Mouse (Mus musculus) heart, adult 2 months (tissue): Measurements from ENCODE around the gene Slc46a3. TPM values are rescaled to one million over a fixed set of nuclear protein-coding genes. Genes with fewer than 3 reads are reported as not detected.
A peak's percentile ranks its signal among the peaks of the same experiment; 100 is the strongest.

Source experiments
- DNase-seq, 2 experiments: peaks; one replicate each; pipeline ENCODE4 v3.0.0; 2021
- H3K27ac ChIP-seq: fragments of 200-600 bp; 2 replicates; pipeline ENCODE4 v1.8.1; 2022
- H3K27me3 ChIP-seq: fragments of 200-500 bp; 2 replicates; pipeline ENCODE4 v1.6.1; 2012; ENCODE audit warnings: mild to moderate bottlenecking, low read length, inconsistent platforms, mixed read lengths; ENCODE audit not compliant: control insufficient read depth, insufficient read depth
- H3K36me3 ChIP-seq: fragments of 200-500 bp; 2 replicates; pipeline ENCODE4 v1.6.1; 2012; ENCODE audit warnings: low read length, inconsistent platforms; ENCODE audit not compliant: control insufficient read depth, insufficient read depth
- H3K4me1 ChIP-seq: fragments of 200-500 bp; 2 replicates; pipeline ENCODE4 v1.6.1; 2011; ENCODE audit warnings: low read length; ENCODE audit not compliant: control insufficient read depth, insufficient read depth
- H3K4me3 ChIP-seq: fragments of 200-600 bp; 2 replicates; pipeline ENCODE4 v1.8.1; 2022
- H3K79me2 ChIP-seq: fragments of 200-500 bp; replicated peaks from 2 replicates; pipeline ENCODE4 v1.6.1; 2012; ENCODE audit warnings: mild to moderate bottlenecking, inconsistent platforms, low read length, moderate library complexity, mixed read lengths; ENCODE audit not compliant: control insufficient read depth, insufficient read depth
- H3K9ac ChIP-seq: fragments of 200-500 bp; 2 replicates; pipeline ENCODE4 v1.6.1; 2012; ENCODE audit warnings: low read depth, mild to moderate bottlenecking, control low read depth, inconsistent platforms, low read length, mixed read lengths
- CTCF ChIP-seq: fragments of 200-600 bp; IDR thresholded peaks from 2 replicates; pipeline ENCODE4 v1.8.1; 2022; ENCODE audit warnings: antibody characterized with exemption, mild to moderate bottlenecking, moderate library complexity
- EP300 ChIP-seq: fragments of 200-500 bp; IDR thresholded peaks from 2 replicates; pipeline ENCODE4 v1.6.1; 2011; ENCODE audit warnings: low read depth, low read length, control low read depth; ENCODE audit not compliant: insufficient read depth
- POLR2A ChIP-seq: fragments of 200-500 bp; IDR thresholded peaks from 2 replicates; pipeline ENCODE4 v1.6.1; 2011; ENCODE audit warnings: mild to moderate bottlenecking, low read depth, low read length, control low read depth; ENCODE audit not compliant: insufficient read depth
- WGBS: fragments of 180-500 bp; shearing (Covaris S2); methylation state at CpG from one replicate; pipeline ENCODE4 v1.1.7; 2018; 5-methylcytosine and 5-hydroxymethylcytosine counted together
- intact Hi-C: fragments of 180-260 bp; cut with DNase I; formaldehyde crosslinking; loops from one replicate; pipeline ENCODE4 v1.15.1; 2025
- long read RNA-seq: library from polyadenylated mRNA; stranded (forward); transcript quantifications from one replicate; pipeline ENCODE4 v2.0.0, GENCODE M21; 2021
- polyA plus RNA-seq: library from polyadenylated mRNA; depleted of rRNA; stranded (reverse); fragments of >200 nt; gene quantifications from 2 replicates; pipeline ENCODE4 v1.2.3, GENCODE M21; 2012; rRNA removed
- total RNA-seq, 2 experiments: library from RNA; stranded (reverse); gene quantifications; 2 replicates each; pipeline ENCODE4 v1.2.3; 2021

Slc46a3 gene
- total RNA-seq (10 to 100 TPM in 1 of 2 experiments, 1 to 10 TPM in 1; 7.1 to 16.4 TPM), polyA plus RNA-seq (22.5 and 30.1 TPM in 2 replicates)
- long read RNA-seq, transcript Slc46a3-201 (6 exons, 2,434 nt), result major isoform, 5 of 8 reads
- long read RNA-seq, partial matches to known transcripts, result 0 of 8 reads
- long read RNA-seq, other reads (novel, unspliced or antisense), result 0 of 8 reads

DNA sequence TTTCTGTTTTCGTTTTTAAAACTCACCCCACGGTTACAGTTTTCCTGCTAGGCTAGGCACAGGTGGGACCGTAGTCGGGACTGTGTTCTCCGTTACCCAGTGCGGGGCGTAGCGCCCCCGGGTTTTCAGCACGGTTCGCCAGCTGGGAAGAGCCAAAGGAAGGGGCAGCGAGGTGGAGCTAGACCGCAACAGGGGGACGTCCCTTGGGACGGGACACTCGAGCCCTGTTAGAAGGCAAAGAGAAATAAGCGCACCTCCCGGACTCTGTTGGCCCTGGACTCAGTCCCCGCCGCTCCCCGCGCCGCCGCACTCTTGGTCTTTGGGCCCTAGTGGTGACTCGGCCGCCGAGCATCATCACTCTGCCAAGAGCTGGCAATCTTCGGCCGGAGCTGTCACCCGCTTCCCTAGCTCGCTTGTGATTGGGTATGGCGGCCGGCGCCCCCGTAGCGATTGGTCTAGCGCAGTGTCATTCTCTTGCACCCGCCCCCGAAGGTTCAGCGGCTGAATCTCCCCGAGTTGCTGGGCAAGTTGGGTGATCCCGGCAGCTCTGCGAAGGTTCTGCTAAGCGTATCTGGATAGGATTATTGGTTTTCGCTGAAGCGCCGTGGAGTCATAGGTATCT lies at the start of gene Slc46a3:
Gene Slc46a3 (minus strand): TSS at position 361 of the 622 bp plus-strand sequence.
- Histone ChIP-seq H3K27ac (peak within 1 kb of the TSS; percentile 87), H3K79me2 (no peaks in the 10 kb centered on the region)
- intact Hi-C loops, result loop anchor here (10.0 kb wide), 1 partner anchor 50 kb away; no protein-coding TSS in a partner anchor

GRCm38 (mm10) chr5:147939226-147939625 lies 44.6 kb upstream of the Slc46a3 start:
- intact Hi-C loops, result no loop called here
- peak; percentile 40 for DNase-seq

More for the DNA sequence above, at the start of gene Slc46a3:
- WGBS, result under 1% methylated on average over 47 of the region's 47 CpGs
- Histone ChIP-seq H3K9ac (peak within 1 kb of the TSS; percentile 85), H3K4me3 (peak within 1 kb of the TSS; percentile 92), H3K4me1 (0 out of 2 replicates have a peak, but pooled peaks cover 1% of the 10 kb centered on the region), H3K27me3 (no peaks in the 10 kb centered on the region), H3K36me3 (no peaks in the 10 kb centered on the region)
- DNase-seq, result peak; percentile 96 to 98
- TF ChIP-seq POLR2A (peak; percentile 71), CTCF (peak; percentile 75), EP300 (0 out of 2 replicates have a peak, but pooled peaks have one; percentile 15)

GRCm38 (mm10) chr5:147935096-147935495 lies 40.5 kb upstream of the Slc46a3 start:
- H3K27me3 ChIP-seq, result no peaks in the 10 kb centered on the region
- 71% methylated on average over 13 of the region's 13 CpGs for WGBS
- H3K36me3 ChIP-seq, result no peaks in the 10 kb centered on the region
- DNase-seq, result no peak
- H3K79me2 ChIP-seq, result no peaks in the 10 kb centered on the region
- no peak overlapping the region for H3K27ac ChIP-seq
- no peaks in the 10 kb centered on the region for H3K4me1 ChIP-seq
- H3K4me3 ChIP-seq, result no peak overlapping the region
- TF ChIP-seq CTCF (no peak), EP300 (no peak), POLR2A (no peak)
- H3K9ac ChIP-seq, result no peak overlapping the region
- intact Hi-C loops, result no loop called here

More at GRCm38 (mm10) chr5:147939226-147939625, 44.6 kb upstream of the Slc46a3 start:
- no peak overlapping the region for H3K9ac ChIP-seq
- H3K4me3 ChIP-seq, result no peak overlapping the region
- whole genome bisulfite sequencing, result 42% methylated on average over 5 of the region's 5 CpGs
- no peaks in the 10 kb centered on the region for H3K36me3 ChIP-seq
- no peaks in the 10 kb centered on the region for H3K4me1 ChIP-seq
- no peak overlapping the region for H3K27ac ChIP-seq
- H3K79me2 ChIP-seq, result no peaks in the 10 kb centered on the region
- H3K27me3 ChIP-seq, result no peaks in the 10 kb centered on the region
- TF ChIP-seq EP300 (0 out of 2 replicates have a peak, but pooled peaks have one; percentile 15), POLR2A (no peak), CTCF (no peak)

DNA sequence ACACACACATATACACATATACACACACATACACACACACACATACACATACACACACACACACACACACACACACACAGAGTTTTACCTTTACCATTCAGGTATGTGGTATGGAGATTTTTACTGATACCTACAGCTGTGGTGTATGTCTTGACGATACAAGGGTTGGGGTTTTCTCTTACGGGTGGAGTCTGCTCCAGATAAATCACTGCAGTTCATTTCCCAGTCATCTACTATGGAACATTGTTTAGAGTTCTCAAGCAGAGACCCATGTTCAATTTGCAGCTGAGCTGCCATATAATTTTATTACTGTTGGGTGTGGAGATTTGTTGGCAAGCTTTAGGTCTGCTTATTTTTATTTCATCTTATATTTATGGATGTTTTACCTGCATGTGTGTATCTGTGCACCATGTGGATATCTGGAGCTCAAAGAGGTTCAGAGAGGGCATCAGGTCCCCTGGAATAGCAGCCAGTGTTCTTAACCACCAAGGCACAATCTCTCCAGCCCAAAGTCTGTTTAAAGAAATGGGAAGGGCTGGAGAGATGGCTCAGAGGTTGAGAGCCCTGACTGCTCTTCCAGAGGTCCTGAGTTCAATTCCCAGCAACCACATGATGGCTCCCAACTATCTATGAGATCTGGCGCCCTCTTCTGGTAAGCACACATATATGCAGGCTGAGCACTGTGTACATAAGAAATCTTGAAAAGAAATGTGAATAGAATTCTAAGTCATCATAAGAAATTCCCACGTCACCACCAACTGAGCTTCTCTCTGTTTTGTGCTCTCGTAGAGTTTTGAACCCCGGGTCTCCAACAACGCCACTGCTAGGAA lies 34.3 kb upstream of the Slc46a3 start:
- intact Hi-C loops, result loop anchor here (10.0 kb wide), 1 partner anchor 514 kb away; no protein-coding TSS in a partner anchor
- H3K9ac ChIP-seq, result no peak overlapping the region
- H3K27me3 ChIP-seq, result no peaks in the 10 kb centered on the region
- TF ChIP-seq POLR2A (no peak), CTCF (peak; percentile 66), EP300 (no peak)
- DNase-seq, result no peak
- no peak overlapping the region for H3K27ac ChIP-seq
- no peak overlapping the region for H3K4me3 ChIP-seq
- no peaks in the 10 kb centered on the region for H3K36me3 ChIP-seq
- no peaks in the 10 kb centered on the region for H3K79me2 ChIP-seq
- no peaks in the 10 kb centered on the region; the same call in 1 of the 2 replicates for H3K4me1 ChIP-seq
- WGBS, result 79% methylated on average over 7 of the region's 7 CpGs

GRCm38 (mm10) chr5:147925935-147926604 lies 31.5 kb upstream of the Slc46a3 start:
- DNase-seq, result peak in 1 of 2 experiments; percentile 35
- intact Hi-C loops, result loop anchor here (10.0 kb wide), 1 partner anchor 511 kb away; no protein-coding TSS in a partner anchor

More at GRCm38 (mm10) chr5:147925935-147926604, 31.5 kb upstream of the Slc46a3 start:
- no peak overlapping the region for H3K9ac ChIP-seq
- H3K79me2 ChIP-seq, result no peaks in the 10 kb centered on the region
- 56% methylated on average over 15 of the region's 15 CpGs for WGBS
- TF ChIP-seq CTCF, result peak; percentile 78
- no peak for TF ChIP-seq EP300
- H3K27ac ChIP-seq, result no peak overlapping the region
- no peaks in the 10 kb centered on the region for H3K27me3 ChIP-seq
- H3K4me3 ChIP-seq, result no peak overlapping the region
- no peaks in the 10 kb centered on the region; the same call in 1 of the 2 replicates for H3K4me1 ChIP-seq
- H3K36me3 ChIP-seq, result no peaks in the 10 kb centered on the region
